Mouse (Mus musculus): ENCODE data around the gene Tmem185b.

Tmem185b gene

DNA sequence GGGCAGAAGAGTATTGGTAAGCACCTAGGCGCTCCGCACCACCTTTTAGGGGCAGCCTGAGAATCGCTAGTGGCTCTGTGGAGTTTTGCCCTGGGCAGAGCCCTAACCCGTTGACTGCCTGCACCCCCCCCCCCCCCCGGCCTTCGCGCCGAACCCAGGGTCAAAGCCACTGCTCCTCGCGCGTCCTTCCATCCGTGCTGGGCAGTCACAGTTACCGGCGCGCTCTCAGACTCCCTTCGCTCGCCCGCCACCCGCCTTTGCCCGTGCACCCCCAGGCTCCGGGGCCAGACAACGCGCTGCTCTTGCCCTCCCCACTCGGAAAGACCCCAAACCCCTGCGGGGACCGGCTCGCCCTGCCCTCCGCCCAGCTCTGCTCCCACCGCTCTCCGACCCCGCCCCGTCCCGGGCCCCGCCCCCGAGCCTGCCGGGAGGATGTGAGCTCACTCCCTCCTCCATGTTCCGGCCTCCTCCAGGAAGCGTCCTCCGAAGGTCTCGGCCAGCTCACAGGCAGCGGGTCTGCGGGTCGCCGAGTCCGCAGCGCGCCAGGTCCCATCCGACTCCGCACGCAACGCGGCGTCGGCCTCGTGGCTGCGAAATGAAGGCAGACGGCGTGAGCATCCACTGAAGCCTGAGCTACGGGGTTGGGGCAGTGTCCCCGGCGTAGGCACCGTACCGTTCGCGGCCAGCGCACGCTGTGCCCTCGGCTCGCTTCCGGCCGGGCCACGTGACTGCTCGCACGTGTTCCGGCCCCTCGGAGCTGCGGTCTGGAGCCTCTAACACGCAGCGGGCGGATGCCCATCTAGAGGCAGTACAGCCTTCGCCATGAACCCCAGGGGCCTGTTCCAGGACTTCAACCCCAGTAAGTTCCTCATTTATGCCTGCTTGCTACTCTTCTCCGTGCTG is at the start of gene Tmem185b:
TSS of gene Tmem185b (plus strand) at position 472 of the 903 bp plus-strand sequence.
- peak; percentile 91 to 93 for DNase-seq

DNA sequence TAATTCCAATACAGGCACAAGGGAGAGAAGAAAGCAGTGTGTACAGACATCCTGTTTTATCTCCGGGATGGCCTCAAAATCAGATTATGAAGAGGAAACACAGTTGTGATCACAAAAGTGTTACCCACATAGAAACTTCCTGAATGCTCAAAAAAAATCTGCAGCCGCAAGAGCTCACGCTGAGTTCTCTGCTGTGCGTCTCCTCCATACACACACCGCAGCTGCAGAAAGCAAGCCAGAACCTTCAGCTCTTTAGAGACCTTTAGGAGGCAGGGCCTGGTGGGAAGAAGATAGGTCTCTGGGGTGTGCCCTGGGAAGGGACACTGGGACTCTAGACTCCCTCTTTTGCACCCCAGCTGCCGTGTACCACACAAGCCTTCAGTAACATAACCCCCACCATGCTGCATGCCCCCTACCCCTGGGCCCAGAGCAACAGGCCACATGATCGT is 49.0 kb upstream of the Tmem185b start:
- DNase-seq, result no peak

DNA sequence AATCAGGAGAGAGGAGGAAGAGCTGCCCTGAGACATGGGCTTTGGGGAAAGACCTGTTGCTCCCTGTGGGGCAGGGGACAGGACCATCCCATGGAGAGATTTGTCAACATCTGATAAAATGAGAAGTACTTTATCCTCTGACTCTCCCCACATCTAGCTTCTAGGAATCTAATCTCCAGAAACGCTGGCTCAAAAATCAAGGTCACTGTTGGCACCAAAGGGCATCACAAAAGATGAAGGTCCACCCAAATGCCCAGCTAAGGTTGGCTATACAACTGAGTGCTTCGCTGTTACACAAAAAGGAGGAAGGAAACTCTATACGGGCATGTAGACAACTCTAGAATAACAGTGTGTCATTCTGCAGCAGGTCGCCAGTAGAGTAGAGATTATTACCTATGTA is 46.3 kb upstream of the Tmem185b start:
- DNase-seq, result no peak

DNA sequence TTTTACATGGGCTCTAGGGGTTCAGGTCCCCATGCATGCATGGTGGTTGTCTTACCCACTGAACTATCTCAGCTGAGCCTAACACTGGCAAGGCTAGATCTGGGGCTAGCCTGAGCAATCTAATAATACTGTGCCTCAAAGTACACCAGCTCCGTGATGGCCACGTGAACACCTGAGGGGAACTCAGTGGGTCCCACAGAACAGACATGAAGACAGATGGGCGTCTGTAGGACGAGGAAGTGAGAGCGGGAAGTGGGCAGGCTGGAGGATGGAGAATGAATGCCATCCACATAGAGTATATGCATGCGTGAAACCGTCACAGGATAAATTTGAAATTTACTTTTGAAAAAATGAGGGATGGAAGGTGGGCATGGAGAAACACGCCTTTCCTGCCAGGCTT is 45.3 kb upstream of the Tmem185b start:
- DNase-seq, result no peak

DNA sequence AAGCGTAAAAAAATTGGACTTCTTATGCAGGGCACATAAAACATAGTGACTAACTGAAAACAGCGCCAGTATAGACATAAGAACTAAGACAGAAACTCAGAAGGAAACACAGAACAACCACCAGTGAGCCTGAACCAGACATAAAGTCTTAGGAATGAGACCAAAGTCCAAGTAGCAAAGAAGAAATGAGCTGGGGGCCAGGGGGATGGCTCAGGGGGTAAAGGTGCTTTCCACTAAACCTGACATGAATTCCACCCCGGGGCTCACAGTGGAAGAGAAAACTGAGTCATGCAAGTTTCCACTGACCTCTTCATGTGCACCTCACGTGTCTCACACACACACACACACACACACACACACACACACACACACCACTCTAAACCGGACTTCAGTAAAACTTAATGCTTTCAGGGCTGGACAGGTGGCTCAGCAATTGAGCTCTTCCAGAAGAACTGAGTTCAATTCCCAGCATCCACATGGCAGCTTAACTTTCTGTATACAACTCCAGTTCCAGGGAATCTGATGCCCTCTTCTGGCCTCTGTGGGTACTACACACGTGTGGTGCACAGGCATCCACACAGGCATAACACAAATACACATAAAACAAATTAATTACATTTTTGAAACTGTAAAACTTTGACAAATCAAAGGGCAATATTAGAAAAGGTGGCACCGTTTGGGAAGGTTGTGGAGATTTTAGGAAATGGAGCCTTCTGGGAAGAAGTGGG is 44.6 kb upstream of the Tmem185b start:
- DNase-seq, result no peak

DNA sequence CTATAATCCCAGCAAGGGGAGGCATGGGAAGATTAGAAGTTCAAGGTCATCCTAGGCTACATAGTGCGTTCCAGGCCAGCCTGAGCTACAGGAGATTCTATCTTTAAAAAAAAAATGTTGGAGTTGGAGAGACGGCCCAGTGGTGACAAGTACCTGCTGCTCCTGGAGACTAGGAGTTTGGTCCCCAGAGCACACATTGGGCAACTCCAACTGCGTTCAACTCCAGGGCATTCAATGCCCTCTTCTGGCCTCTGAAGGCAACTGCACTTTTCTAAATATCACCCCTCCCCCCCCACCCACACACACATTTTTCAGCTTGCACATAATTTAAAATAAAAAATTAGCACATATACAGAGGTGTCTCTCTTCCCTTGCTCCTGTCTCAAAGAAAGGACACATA is 43.1 kb upstream of the Tmem185b start:
- DNase-seq, result no peak

DNA sequence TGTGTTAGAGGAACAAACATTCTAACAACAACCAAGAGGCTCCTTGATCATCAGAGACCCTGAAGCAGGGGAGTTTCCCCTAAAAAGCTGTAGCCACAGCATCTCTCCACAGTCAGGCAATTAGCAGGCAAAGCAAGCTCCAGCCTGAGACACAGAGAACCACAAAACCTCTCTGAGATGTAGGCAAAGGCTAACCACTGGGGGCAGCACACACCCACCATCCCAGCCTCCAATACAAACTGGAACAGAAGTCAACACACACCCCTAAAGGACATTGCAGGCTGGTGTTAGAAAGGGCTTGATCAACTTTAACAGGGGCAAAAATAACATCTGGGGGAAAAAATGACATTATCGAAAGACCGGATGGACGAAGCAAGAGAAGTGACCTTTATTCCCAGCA is 41.5 kb upstream of the Tmem185b start:
- peak in 1 of 2 experiments; percentile 50 for DNase-seq

DNA sequence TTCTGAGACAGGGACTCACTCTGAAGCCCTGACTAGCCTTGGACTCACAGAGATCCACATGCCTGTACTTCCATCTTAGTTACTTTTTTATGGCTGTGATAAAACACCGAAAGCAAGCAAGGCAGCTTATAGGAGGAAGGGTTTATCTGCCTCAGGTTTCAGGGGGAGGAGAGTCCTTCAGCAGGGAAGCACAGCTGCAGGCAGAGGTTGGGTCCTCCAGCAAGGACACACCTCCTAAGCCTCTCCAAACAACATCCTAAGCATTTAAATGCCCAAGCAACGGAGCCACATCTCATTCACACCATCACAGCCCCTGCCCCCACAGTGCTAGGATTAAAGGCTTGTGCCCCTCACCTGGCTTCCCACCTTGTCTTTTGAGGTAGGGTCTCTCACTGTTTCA is 40.1 kb upstream of the Tmem185b start:
- DNase-seq, result no peak

DNA sequence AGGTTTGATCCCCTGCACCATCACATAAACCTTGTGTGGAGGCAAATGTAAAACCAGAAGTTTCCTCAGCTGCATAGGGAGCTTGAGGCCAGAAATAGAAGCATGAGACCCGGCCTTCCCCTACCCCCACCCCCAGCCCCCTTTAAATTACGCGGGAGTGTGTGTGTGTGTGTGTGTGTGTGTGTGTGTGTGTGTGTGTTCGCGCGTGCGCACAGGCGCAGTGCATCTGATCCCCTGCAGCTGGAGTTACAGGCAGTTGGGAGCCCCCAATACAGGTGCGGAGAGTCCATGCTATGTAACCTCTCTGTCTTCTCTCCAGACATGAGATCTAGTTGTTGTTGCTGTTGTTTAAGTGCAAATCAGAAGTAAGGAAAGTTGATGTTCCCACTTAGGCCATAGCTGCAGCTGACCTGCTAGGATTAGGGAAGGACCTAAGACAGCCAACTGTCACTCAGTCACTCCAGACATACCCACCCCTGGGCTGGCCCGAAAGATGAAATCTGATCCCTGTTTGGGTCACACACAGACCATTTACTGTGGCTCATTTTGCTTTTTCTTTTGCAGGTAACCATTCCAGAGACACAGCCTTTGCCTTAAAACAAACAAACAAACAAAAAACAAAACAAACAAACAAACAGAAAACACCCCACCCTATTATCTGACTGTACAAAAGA is 37.9 kb upstream of the Tmem185b start:
- no peak for DNase-seq

DNA sequence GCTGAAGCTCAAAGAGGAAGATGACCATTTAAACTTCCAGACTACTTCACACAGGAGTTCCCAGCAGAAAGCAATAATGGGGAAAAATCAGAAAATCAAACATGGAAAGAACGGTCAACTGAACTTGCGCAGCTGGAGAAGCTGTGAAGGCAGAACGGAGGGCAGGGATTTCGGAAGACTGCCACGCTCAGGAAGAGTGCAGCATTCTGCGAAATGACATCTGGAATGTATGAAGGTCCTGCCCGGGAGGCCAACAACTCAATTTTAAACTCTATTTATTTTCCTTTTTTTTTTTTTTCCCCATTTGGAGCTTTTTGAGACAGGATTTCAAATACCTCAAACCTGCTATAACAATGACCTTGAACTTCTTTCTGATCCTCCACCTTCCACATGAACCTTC is 35.2 kb upstream of the Tmem185b start:
- DNase-seq, result no peak

DNA sequence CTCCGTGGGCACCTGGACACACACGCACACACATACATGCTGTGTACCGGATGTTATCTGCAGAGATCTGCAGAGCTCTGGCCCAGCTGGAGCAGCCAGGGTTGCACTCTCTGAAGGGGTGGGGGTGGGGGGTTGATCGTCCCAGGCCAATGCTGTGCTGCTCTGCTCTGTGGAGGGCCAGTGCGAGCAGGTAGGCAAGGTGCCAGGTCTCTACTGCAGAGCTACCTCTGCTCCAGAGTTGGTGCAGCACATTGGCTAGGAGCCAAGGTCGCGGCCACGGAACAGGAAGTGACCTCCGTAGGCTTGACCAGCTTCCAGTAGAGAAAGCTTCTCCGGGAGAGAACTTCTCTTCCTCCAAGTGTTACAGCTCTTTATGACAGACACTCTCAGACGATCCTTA is 33.9 kb upstream of the Tmem185b start:
- DNase-seq, result peak; percentile 93

DNA sequence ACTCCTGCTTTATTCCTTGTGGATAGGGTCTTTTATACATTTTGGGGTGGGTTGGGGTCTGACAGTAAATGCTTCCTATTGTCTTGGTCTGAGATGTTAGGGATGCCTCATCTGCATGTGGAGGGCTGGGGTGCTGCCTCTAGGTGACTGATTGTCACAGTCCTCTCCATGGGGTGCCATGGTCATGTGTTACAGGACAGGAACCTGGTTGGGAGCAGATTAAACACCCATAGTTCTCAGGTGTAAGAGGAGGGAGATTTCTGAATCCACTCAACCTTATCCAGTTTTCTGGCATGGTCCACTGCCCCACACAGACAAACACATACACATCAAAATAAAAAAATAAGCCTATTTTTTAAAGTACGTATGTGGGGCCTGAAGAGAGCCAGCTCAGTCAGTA is 33.5 kb upstream of the Tmem185b start:
- no peak for DNase-seq

DNA sequence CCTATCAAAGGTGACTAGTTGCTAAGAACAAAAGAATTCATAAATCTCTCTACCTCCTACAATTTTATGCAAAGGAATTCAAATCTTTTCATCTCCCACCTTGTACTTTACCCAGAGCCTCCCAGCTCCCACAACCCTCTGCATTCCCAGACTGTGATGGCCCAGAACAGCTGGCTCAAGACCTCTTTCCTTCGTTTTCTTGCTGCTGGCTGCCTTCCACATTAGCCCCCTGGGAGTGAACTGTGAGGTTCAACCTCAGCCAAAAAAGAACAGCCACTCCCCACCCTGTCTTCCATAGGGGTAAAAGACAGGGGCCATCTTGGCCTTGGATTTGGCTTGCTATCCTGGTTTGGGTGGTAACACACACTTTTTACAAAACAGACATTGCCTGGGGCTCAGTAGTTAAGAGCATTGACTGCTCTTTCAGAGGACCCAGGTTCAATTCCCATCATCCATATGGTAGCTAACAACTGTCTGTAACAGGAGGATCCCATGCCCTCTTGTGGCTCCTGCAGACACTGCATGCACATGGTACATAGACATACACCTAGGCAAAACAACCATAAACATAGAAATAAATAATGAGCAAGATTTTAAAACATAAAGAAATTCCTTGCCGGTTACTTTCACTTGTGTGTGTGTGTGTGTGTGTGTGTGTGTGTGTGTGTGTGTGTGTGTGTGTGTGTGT is 31.8 kb upstream of the Tmem185b start:
- DNase-seq, result no peak

DNA sequence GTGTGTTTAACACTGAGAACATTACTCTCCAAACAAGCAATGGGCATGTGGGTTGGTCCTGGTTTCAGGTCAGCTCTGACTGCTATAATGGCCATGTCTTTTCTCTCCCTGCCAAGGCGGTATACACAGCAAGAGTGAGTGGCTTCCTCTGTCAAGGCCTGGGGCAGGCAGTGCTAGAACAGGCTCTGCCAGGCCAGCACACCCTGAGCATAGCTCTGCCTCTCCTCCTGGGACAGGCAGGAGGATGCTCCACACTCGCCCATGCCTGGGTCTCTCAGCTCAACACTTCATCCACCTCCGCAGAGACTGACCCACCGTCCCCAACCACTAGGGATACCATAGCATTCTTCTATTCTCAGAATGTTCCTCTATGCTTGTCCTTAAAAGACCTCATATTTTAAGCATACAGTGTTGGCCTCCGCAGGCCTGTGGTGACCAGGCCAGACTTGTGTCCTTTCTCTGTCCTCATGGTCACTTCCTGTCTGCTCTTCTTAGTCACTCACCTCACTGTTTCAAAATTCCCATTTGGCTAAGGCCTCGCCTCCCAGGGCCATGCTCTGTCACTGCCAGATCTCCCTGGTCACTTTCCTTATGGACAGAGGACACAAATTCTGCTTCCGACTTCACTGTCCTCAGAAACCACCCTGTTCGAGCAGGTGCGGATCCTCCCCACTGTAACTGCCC is 31.1 kb upstream of the Tmem185b start:
- DNase-seq, result no peak

DNA sequence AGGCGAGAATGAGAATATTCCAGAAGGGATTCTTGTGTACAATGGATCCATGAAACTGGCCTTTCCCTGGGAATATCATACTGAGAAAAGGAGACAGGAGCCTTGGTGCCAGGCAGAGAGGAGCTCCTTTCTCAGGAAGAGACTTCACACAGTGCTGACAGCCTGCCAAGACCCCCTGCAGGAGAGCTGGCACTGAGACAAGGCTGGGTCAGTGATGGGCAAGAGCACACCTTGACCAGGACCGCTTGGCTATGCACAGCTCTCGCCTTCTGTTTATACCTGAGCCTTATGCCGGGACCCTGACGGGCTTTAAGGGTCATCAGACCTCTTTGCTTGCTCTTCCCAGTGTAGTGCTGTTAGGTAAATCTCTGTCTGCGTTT is 30.6 kb upstream of the Tmem185b start:
- peak; percentile 63 to 80 for DNase-seq

DNA sequence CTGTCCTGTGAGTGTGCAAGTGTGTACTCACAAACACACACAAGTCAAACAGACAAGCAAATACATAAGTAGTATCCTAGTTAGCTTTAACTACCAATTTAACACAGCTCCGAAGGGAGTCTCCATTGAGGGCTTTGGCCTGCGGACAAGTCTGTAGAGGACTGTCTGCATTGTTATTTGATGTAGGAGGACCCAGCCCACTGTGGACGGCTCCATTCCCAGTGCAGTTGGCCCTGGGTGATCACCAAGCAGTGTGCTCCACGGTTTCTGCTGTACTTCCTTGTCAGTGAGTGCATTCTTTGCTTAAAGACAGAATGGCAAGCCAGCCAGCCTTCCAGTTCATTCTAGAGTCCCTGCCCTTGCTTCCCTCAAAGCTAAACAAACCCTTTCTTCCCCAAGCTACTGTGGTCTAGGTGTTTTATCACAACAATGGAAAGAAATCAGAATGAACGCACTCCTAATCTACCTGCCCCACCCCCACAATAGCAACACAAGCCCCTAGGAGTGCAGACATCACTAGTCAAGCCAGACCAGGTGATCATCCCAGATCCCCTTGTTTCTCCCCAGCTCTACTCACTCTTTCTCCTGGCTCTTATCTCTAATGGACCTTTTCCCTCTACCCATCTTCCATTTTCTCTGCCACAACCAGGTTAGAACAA is 28.5 kb upstream of the Tmem185b start:
- no peak for DNase-seq

DNA sequence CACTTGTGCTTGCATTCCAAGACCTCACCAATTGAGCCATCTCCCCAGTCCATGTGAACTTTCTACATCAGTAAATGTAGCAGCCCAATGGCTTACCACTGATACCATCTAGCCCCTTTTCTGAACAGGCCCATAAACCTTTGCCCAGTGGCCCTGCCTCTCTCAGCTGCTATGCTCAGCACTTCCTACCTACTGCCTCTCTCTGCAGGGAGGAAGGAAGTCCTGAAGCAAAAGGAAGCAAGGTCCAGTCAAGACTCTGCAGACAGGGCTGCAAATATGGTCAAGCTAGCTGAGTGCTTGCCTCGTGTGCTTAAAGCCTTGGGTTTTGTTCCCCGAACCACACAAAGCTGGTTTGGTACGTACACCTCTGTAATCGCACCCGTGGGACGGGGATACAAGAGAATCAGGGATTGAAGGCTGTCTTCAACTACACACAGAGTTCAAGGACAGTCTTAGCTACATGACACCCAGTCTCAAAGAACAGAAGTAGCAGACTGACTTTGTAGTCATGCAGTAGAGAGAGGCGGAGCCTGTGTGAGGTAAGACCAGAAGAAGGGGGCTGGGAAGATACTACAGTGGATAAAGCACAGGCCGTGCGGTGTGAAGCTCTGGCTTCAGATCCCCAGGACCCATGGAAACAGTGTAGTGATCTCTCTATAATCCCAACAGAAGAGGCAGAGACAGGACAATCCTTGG is 27.3 kb upstream of the Tmem185b start:
- DNase-seq, result peak in 1 of 2 experiments; percentile 41

DNA sequence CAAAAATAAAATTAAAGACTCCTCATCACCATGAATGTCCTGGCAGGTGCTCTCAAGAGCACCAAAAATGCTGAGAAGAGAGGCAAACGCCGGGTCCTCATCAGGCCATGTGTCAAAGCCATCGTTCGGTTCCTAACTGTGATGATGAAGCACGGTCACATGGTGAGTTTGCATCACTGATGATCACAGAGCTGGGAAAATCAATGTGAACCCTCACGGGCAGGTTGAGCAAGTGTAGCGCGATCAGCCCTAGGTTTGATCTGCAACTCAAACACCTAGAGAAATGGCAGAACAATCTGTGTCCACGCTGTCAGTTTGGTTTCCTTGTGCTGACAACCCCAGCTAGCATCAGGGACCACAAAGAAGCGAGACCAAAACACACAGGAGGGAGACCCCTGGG is 26.5 kb upstream of the Tmem185b start:
- no peak for DNase-seq

DNA sequence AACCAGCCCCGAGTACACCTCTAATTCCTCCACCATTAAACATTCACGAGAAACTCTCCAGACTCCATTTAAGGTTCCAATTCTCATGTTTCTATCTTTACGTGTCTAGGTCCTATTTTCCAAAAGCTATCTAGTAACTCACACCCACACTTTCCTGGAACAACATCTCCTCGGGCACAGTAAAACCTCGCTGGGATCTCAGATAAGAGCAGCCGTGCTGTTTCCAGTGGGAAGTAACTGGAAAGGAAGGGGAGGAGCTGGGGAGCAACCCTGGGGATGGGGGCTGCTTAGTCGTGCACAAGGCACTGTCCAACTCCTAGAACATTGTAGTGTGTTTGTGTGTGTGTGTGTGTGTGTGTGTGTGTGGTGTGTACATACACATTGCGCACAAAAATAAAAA is 24.1 kb upstream of the Tmem185b start:
- DNase-seq, result no peak

DNA sequence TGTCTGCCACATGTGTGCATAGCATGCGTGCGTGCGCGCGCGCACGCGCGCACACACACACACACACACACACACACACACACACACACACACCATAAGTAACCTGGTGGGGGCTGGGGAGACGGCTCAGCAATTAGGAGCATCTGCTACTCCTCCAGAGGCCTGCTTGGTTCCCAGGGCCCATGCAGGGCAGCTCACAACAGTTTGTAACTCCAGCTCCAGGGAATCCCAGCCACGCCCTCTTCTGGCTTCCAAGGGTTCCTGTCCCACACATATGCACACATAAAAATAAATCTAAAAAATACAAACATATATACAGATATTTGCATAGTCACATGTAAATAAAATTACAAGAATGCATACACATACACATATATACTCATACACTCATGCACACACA is 23.2 kb upstream of the Tmem185b start:
- no peak for DNase-seq

DNA sequence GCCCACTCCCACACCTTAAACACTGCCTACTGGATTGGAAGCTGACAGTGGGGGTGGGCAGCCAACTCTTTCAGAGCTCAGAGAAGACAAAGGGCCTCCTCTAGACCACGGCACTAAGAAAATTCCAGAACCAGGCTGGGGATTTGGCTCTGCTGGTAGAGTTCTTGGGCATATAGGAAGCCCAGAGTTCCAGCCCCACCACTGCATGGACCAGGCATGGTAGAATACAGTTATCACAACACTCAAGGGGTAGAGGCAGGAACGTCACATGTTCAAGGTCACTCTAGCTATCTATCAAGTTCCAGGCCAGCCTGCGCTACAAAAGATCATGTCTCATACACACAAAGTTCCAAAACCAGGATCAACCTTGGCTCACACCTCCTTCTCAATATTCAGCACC is 22.8 kb upstream of the Tmem185b start:
- DNase-seq, result no peak

Data from kidney, adult 8-10 months (tissue).